Mouse (Mus musculus) heart, adult 2 months (tissue): ENCODE data around the gene Dstn. TPM values are rescaled to one million over a fixed set of nuclear protein-coding genes. Genes with fewer than 3 reads are reported as not detected.

Experiments used
- DNase-seq, 2 experiments: peaks; one replicate each; pipeline ENCODE4 v3.0.0; 2021
- H3K27ac ChIP-seq: fragments of 200-600 bp; 2 replicates; pipeline ENCODE4 v1.8.1; 2022
- H3K27me3 ChIP-seq: fragments of 200-500 bp; 2 replicates; pipeline ENCODE4 v1.6.1; 2012; ENCODE audit warnings: mild to moderate bottlenecking, low read length, inconsistent platforms, mixed read lengths; ENCODE audit not compliant: control insufficient read depth, insufficient read depth
- H3K36me3 ChIP-seq: fragments of 200-500 bp; 2 replicates; pipeline ENCODE4 v1.6.1; 2012; ENCODE audit warnings: low read length, inconsistent platforms; ENCODE audit not compliant: control insufficient read depth, insufficient read depth
- H3K4me1 ChIP-seq: fragments of 200-500 bp; 2 replicates; pipeline ENCODE4 v1.6.1; 2011; ENCODE audit warnings: low read length; ENCODE audit not compliant: control insufficient read depth, insufficient read depth
- H3K4me3 ChIP-seq: fragments of 200-600 bp; 2 replicates; pipeline ENCODE4 v1.8.1; 2022
- H3K79me2 ChIP-seq: fragments of 200-500 bp; replicated peaks from 2 replicates; pipeline ENCODE4 v1.6.1; 2012; ENCODE audit warnings: mild to moderate bottlenecking, inconsistent platforms, low read length, moderate library complexity, mixed read lengths; ENCODE audit not compliant: control insufficient read depth, insufficient read depth
- H3K9ac ChIP-seq: fragments of 200-500 bp; 2 replicates; pipeline ENCODE4 v1.6.1; 2012; ENCODE audit warnings: low read depth, mild to moderate bottlenecking, control low read depth, inconsistent platforms, low read length, mixed read lengths
- CTCF ChIP-seq: fragments of 200-600 bp; IDR thresholded peaks from 2 replicates; pipeline ENCODE4 v1.8.1; 2022; ENCODE audit warnings: antibody characterized with exemption, mild to moderate bottlenecking, moderate library complexity
- EP300 ChIP-seq: fragments of 200-500 bp; IDR thresholded peaks from 2 replicates; pipeline ENCODE4 v1.6.1; 2011; ENCODE audit warnings: low read depth, low read length, control low read depth; ENCODE audit not compliant: insufficient read depth
- POLR2A ChIP-seq: fragments of 200-500 bp; IDR thresholded peaks from 2 replicates; pipeline ENCODE4 v1.6.1; 2011; ENCODE audit warnings: mild to moderate bottlenecking, low read depth, low read length, control low read depth; ENCODE audit not compliant: insufficient read depth
- WGBS: fragments of 180-500 bp; shearing (Covaris S2); methylation state at CpG from one replicate; pipeline ENCODE4 v1.1.7; 2018; 5-methylcytosine and 5-hydroxymethylcytosine counted together
- intact Hi-C: fragments of 180-260 bp; cut with DNase I; formaldehyde crosslinking; loops from one replicate; pipeline ENCODE4 v1.15.1; 2025
- polyA plus RNA-seq: library from polyadenylated mRNA; depleted of rRNA; stranded (reverse); fragments of >200 nt; gene quantifications from 2 replicates; pipeline ENCODE4 v1.2.3, GENCODE M21; 2012
- total RNA-seq, 2 experiments: library from RNA; stranded (reverse); gene quantifications; 2 replicates each; pipeline ENCODE4 v1.2.3; 2021

Gene Dstn
- total and polyA plus RNA-seq, 3 experiments, result 54.8 to 166 (median 163) TPM

GRCm38 (mm10) chr2:143969260-143969659 lies 54.1 kb downstream of the Dstn start:
- no peaks in the 10 kb centered on the region for H3K79me2 ChIP-seq
- H3K27me3 ChIP-seq, result no peaks in the 10 kb centered on the region
- DNase-seq, result no peak
- no peaks in the 10 kb centered on the region for H3K4me1 ChIP-seq
- TF ChIP-seq EP300 (no peak), CTCF (no peak), POLR2A (no peak)
- H3K9ac ChIP-seq, result no peak overlapping the region
- no peaks in the 10 kb centered on the region for H3K36me3 ChIP-seq
- no peak overlapping the region for H3K4me3 ChIP-seq
- intact Hi-C loops, result no loop called here
- WGBS, result 89% methylated on average over 7 of the region's 7 CpGs
- H3K27ac ChIP-seq, result no peak overlapping the region

- no peaks in the 10 kb centered on the region for H3K27me3 ChIP-seq
- H3K36me3 ChIP-seq, result no peaks in the 10 kb centered on the region
- intact Hi-C loops, result no loop called here
- H3K4me3 ChIP-seq, result no peak overlapping the region
- DNase-seq, result no peak
- H3K27ac ChIP-seq, result no peak overlapping the region
- H3K4me1 ChIP-seq, result no peaks in the 10 kb centered on the region; the same call in 1 of the 2 replicates
- TF ChIP-seq EP300, result no peak
- no peak for TF ChIP-seq POLR2A
- no peak for TF ChIP-seq CTCF
- H3K9ac ChIP-seq, result no peak overlapping the region
- 54% methylated on average over 2 of the region's 2 CpGs for WGBS
- no peaks in the 10 kb centered on the region for H3K79me2 ChIP-seq
Measured at GRCm38 (mm10) chr2:143970841-143971240, 55.7 kb downstream of the Dstn start.

GRCm38 (mm10) chr2:143971887-143972286 lies 56.8 kb downstream of the Dstn start:
- Histone ChIP-seq H3K4me3 (no peak overlapping the region), H3K4me1 (no peaks in the 10 kb centered on the region; the same call in 1 of the 2 replicates), H3K27ac (no peak overlapping the region), H3K36me3 (no peaks in the 10 kb centered on the region), H3K9ac (no peak overlapping the region), H3K27me3 (no peaks in the 10 kb centered on the region), H3K79me2 (no peaks in the 10 kb centered on the region)
- DNase-seq, result no peak
- intact Hi-C loops, result no loop called here
- TF ChIP-seq EP300, result no peak
- no peak for TF ChIP-seq CTCF
- TF ChIP-seq POLR2A, result no peak
- 86% methylated on average over 2 of the region's 2 CpGs for WGBS

- no peaks in the 10 kb centered on the region for H3K36me3 ChIP-seq
- TF ChIP-seq POLR2A (no peak), EP300 (no peak), CTCF (no peak)
- no peaks in the 10 kb centered on the region; the same call in 1 of the 2 replicates for H3K4me1 ChIP-seq
- no peak overlapping the region for H3K4me3 ChIP-seq
- 0 out of 2 replicates have a peak, but pooled peaks cover 2% of the 10 kb centered on the region for H3K79me2 ChIP-seq
- intact Hi-C loops, result no loop called here
- 82% methylated on average over 7 of the region's 7 CpGs for WGBS
- H3K27ac ChIP-seq, result no peak overlapping the region
- no peak overlapping the region for H3K9ac ChIP-seq
- no peaks in the 10 kb centered on the region for H3K27me3 ChIP-seq
- peak in 1 of 2 experiments; percentile 18 for DNase-seq
Measured at GRCm38 (mm10) chr2:143973161-143973560, 58.0 kb downstream of the Dstn start.

- intact Hi-C loops, result no loop called here
- peaks cover 5% of the 10 kb centered on the region for H3K4me1 ChIP-seq
- no peaks in the 10 kb centered on the region for H3K27me3 ChIP-seq
- H3K27ac ChIP-seq, result no peak overlapping the region
- H3K79me2 ChIP-seq, result 0 out of 2 replicates have a peak, but pooled peaks cover 2% of the 10 kb centered on the region
- H3K36me3 ChIP-seq, result no peaks in the 10 kb centered on the region
- 89% methylated on average over 5 of the region's 5 CpGs for WGBS
- peak in 1 of 2 experiments; percentile 9 for DNase-seq
- no peak for TF ChIP-seq EP300
- TF ChIP-seq CTCF, result no peak
- no peak for TF ChIP-seq POLR2A
- no peak overlapping the region for H3K9ac ChIP-seq
- H3K4me3 ChIP-seq, result no peak overlapping the region
Measured at GRCm38 (mm10) chr2:143975146-143975649, 60.1 kb downstream of the Dstn start.

GRCm38 (mm10) chr2:143978444-143979147 lies 63.5 kb downstream of the Dstn start:
- H3K4me1 ChIP-seq, result peaks cover 10% of the 10 kb centered on the region
- H3K36me3 ChIP-seq, result no peaks in the 10 kb centered on the region
- no peak for TF ChIP-seq POLR2A
- no peak for TF ChIP-seq EP300
- peak; percentile 46 for TF ChIP-seq CTCF
- 0 out of 2 replicates have a peak, but pooled peaks cover 2% of the 10 kb centered on the region for H3K79me2 ChIP-seq
- no peak overlapping the region for H3K27ac ChIP-seq
- peak; percentile 20 to 31 for DNase-seq
- H3K27me3 ChIP-seq, result no peaks in the 10 kb centered on the region
- WGBS, result 76% methylated on average over 8 of the region's 8 CpGs
- no peak overlapping the region for H3K4me3 ChIP-seq
- intact Hi-C loops, result no loop called here
- no peak overlapping the region for H3K9ac ChIP-seq
